Mouse (Mus musculus) liver, embryonic 11.5 days (tissue): ENCODE results near the gene Spon1. TPM values are rescaled to one million over a fixed set of nuclear protein-coding genes. Genes with fewer than 3 reads are reported as not detected.
A peak's percentile ranks its signal among the peaks of the same experiment; 100 is the strongest.

Source experiments
- ATAC-seq: fragments of 200-750 bp; cut with Nextera tagmentation; replicated peaks from 2 replicates; pipeline ENCODE4 v1.8.0; 2017; ENCODE audit warnings: moderate number of reproducible peaks, mild to moderate bottlenecking, moderate TSS enrichment, moderate library complexity; ENCODE audit not compliant: low FRiP score
- DNase-seq: peaks from one replicate; pipeline ENCODE4 v3.0.0-alpha.2; 2017; ENCODE audit warnings: low spot score
- H3K27ac ChIP-seq: fragments of 300-500 bp; sonication (generic); 2 replicates; pipeline ENCODE4 v1.5.1; 2014; ENCODE audit warnings: mild to moderate bottlenecking, low read depth, low read length, control low read depth
- H3K27me3 ChIP-seq: fragments of 300-500 bp; sonication (generic); replicated peaks from 2 replicates; pipeline ENCODE4 v1.6.1; 2014; ENCODE audit warnings: low read length, mixed read lengths; ENCODE audit not compliant: control insufficient read depth, insufficient read depth
- H3K36me3 ChIP-seq: fragments of 300-500 bp; sonication (generic); 2 replicates; pipeline ENCODE4 v1.6.1; 2014; ENCODE audit warnings: mild to moderate bottlenecking, low read length, moderate library complexity, mixed read lengths; ENCODE audit not compliant: control insufficient read depth, insufficient read depth
- H3K4me1 ChIP-seq: fragments of 300-500 bp; sonication (generic); replicated peaks from 2 replicates; pipeline ENCODE4 v1.6.1; 2014; ENCODE audit warnings: low read length, mixed read lengths; ENCODE audit not compliant: control insufficient read depth, insufficient read depth
- H3K4me2 ChIP-seq: fragments of 300-500 bp; sonication (generic); 2 replicates; pipeline ENCODE4 v1.6.1; 2014; ENCODE audit warnings: mild to moderate bottlenecking, control low read depth, moderate library complexity
- H3K4me3 ChIP-seq: fragments of 300-500 bp; sonication (generic); 2 replicates; pipeline ENCODE4 v1.5.1; 2014; ENCODE audit warnings: low read depth, low read length, control low read depth
- H3K9ac ChIP-seq: fragments of 300-500 bp; sonication (generic); 2 replicates; pipeline ENCODE4 v1.6.1; 2014; ENCODE audit warnings: low read depth, low read length, control low read depth
- H3K9me3 ChIP-seq: fragments of 300-500 bp; sonication (generic); 2 replicates; pipeline ENCODE4 v1.6.1; 2016; ENCODE audit warnings: low read length, inconsistent platforms, mixed read lengths; ENCODE audit not compliant: control insufficient read depth
- WGBS: fragments of 180-500 bp; shearing (Covaris S2); extraction: QIAGEN DNeasy Blood & Tissue Kit; methylation state at CpG from one replicate; pipeline ENCODE4 v1.1.7; 2014; 5-methylcytosine and 5-hydroxymethylcytosine counted together
- polyA plus RNA-seq: library from polyadenylated mRNA; unstranded; fragments of >200 nt; fragmentation: Nextera tagmentation; extraction: Ambion mirVana; gene quantifications from 2 replicates; pipeline ENCODE4 v1.2.1, GENCODE M21; 2014

Gene Spon1
- polyA plus RNA-seq, 1 experiment from 2014 or later, result 7.9 TPM

- no peaks in the 10 kb centered on the region for H3K27me3 ChIP-seq
- H3K4me2 ChIP-seq, result no peak overlapping the region
- H3K4me1 ChIP-seq, result peaks cover 12% of the 10 kb centered on the region
- H3K9ac ChIP-seq, result no peak overlapping the region
- H3K9me3 ChIP-seq, result no peaks in the 10 kb centered on the region
- no peaks in the 10 kb centered on the region for H3K36me3 ChIP-seq
- no peak overlapping the region for H3K27ac ChIP-seq
- H3K4me3 ChIP-seq, result no peak overlapping the region
- 79% methylated on average over 2 of the region's 2 CpGs for WGBS
- no peak for ATAC-seq
- no peak for DNase-seq
These were observed 54.4 kb downstream of the Spon1 start for GRCm38 (mm10) chr7:113820213-113820612.

- Histone ChIP-seq H3K9ac (no peak overlapping the region), H3K27ac (no peak overlapping the region), H3K4me1 (peaks cover 12% of the 10 kb centered on the region), H3K9me3 (no peaks in the 10 kb centered on the region), H3K27me3 (no peaks in the 10 kb centered on the region), H3K4me2 (no peak overlapping the region), H3K36me3 (no peaks in the 10 kb centered on the region), H3K4me3 (no peak overlapping the region)
- ATAC-seq (no peak), DNase-seq (no peak)
- 39% methylated on average over 3 of the region's 3 CpGs for WGBS
These were observed 57.2 kb downstream of the Spon1 start for GRCm38 (mm10) chr7:113823026-113823425.

GRCm38 (mm10) chr7:113824651-113825050 lies 58.9 kb downstream of the Spon1 start:
- Histone ChIP-seq H3K36me3 (no peaks in the 10 kb centered on the region), H3K9me3 (no peaks in the 10 kb centered on the region), H3K4me1 (peaks cover 6% of the 10 kb centered on the region), H3K27me3 (no peaks in the 10 kb centered on the region), H3K4me3 (no peak overlapping the region), H3K27ac (no peak overlapping the region), H3K9ac (no peak overlapping the region), H3K4me2 (no peak overlapping the region)
- no peak for DNase-seq
- no peak for ATAC-seq
- 83% methylated on average over 6 of the region's 6 CpGs for WGBS

- Histone ChIP-seq H3K4me1 (peaks cover 6% of the 10 kb centered on the region), H3K4me2 (no peak overlapping the region), H3K9me3 (no peaks in the 10 kb centered on the region), H3K4me3 (no peak overlapping the region), H3K27ac (no peak overlapping the region), H3K9ac (no peak overlapping the region), H3K36me3 (no peaks in the 10 kb centered on the region), H3K27me3 (no peaks in the 10 kb centered on the region)
- WGBS, result 67% methylated on average over 5 of the region's 5 CpGs
- DNase-seq (no peak), ATAC-seq (no peak)
These were observed 59.9 kb downstream of the Spon1 start for GRCm38 (mm10) chr7:113825498-113826205.

GRCm38 (mm10) chr7:113826510-113826909 lies 60.7 kb downstream of the Spon1 start:
- Histone ChIP-seq H3K36me3 (no peaks in the 10 kb centered on the region), H3K9ac (no peak overlapping the region), H3K27me3 (no peaks in the 10 kb centered on the region), H3K4me1 (peaks cover 6% of the 10 kb centered on the region), H3K4me3 (no peak overlapping the region), H3K9me3 (no peaks in the 10 kb centered on the region), H3K27ac (no peak overlapping the region), H3K4me2 (peak overlapping the region; percentile 8; the same call in 1 of the 2 replicates)
- ATAC-seq (peak; percentile 85), DNase-seq (no peak)
- WGBS, result 14% methylated on average over 1 of the region's 1 CpGs

- WGBS, result 54% methylated on average over 2 of the region's 2 CpGs
- peaks cover 6% of the 10 kb centered on the region for H3K4me1 ChIP-seq
- no peak overlapping the region for H3K4me3 ChIP-seq
- H3K27me3 ChIP-seq, result no peaks in the 10 kb centered on the region
- DNase-seq, result no peak
- no peak overlapping the region for H3K4me2 ChIP-seq
- no peak for ATAC-seq
- H3K27ac ChIP-seq, result no peak overlapping the region
- H3K9me3 ChIP-seq, result no peaks in the 10 kb centered on the region
- H3K9ac ChIP-seq, result no peak overlapping the region
- no peaks in the 10 kb centered on the region for H3K36me3 ChIP-seq
These were observed 62.3 kb downstream of the Spon1 start for GRCm38 (mm10) chr7:113828122-113828571.

- H3K4me3 ChIP-seq, result no peak overlapping the region
- DNase-seq (no peak), ATAC-seq (no peak)
- no peak overlapping the region for H3K9ac ChIP-seq
- no peaks in the 10 kb centered on the region for H3K36me3 ChIP-seq
- H3K27ac ChIP-seq, result no peak overlapping the region
- no peak overlapping the region for H3K4me2 ChIP-seq
- no peaks in the 10 kb centered on the region for H3K27me3 ChIP-seq
- WGBS, result 63% methylated on average over 2 of the region's 2 CpGs
- no peaks in the 10 kb centered on the region for H3K9me3 ChIP-seq
- H3K4me1 ChIP-seq, result peaks cover 6% of the 10 kb centered on the region
These were observed 62.8 kb downstream of the Spon1 start for GRCm38 (mm10) chr7:113828576-113828975.

GRCm38 (mm10) chr7:113837151-113837550 lies 71.4 kb downstream of the Spon1 start:
- no peak for ATAC-seq
- 85% methylated on average over 4 of the region's 4 CpGs for WGBS
- no peak overlapping the region for H3K9ac ChIP-seq

GRCm38 (mm10) chr7:113839431-113839830 lies 73.6 kb downstream of the Spon1 start:
- H3K27ac ChIP-seq, result no peak overlapping the region
- no peaks in the 10 kb centered on the region for H3K4me1 ChIP-seq
- DNase-seq (no peak), ATAC-seq (no peak)
- H3K36me3 ChIP-seq, result no peaks in the 10 kb centered on the region
- no peak overlapping the region for H3K4me3 ChIP-seq
- no peak overlapping the region for H3K4me2 ChIP-seq
- WGBS, result 79% methylated on average over 8 of the region's 8 CpGs
- no peaks in the 10 kb centered on the region for H3K27me3 ChIP-seq
- no peaks in the 10 kb centered on the region for H3K9me3 ChIP-seq
- no peak overlapping the region for H3K9ac ChIP-seq

More at GRCm38 (mm10) chr7:113837151-113837550, 71.4 kb downstream of the Spon1 start:
- Histone ChIP-seq H3K27me3 (no peaks in the 10 kb centered on the region), H3K4me3 (no peak overlapping the region), H3K36me3 (no peaks in the 10 kb centered on the region), H3K9me3 (no peaks in the 10 kb centered on the region), H3K27ac (no peak overlapping the region), H3K4me1 (no peaks in the 10 kb centered on the region), H3K4me2 (no peak overlapping the region)
- DNase-seq, result no peak
